Mouse (Mus musculus): ENCODE measurements around the gene Asb16. TPM values are rescaled to one million over a fixed set of nuclear protein-coding genes. Genes with fewer than 3 reads are reported as not detected.

Gene Asb16
- total RNA-seq (2021): 10 to 100 TPM; 70.0 to 71.3 TPM
- long read RNA-seq, experiment 1, partial matches to known transcripts: 29 of 33 reads
- long read RNA-seq, experiment 1, other reads (novel, unspliced or antisense): 0 of 33 reads
- long read RNA-seq, experiment 2, transcript Asb16-201 (5 exons, 2,843 nt): major isoform, 5 of 26 reads
- long read RNA-seq, experiment 2, partial matches to known transcripts: 20 of 26 reads
- long read RNA-seq, experiment 2, other reads (novel, unspliced or antisense): 1 of 26 reads

- no peak for DNase-seq
Observed at GRCm38 (mm10) chr11:102268520-102269244, at the start of gene Asb16. Asb16 (plus strand) TSS chr11:102268743.

GRCm38 (mm10) chr11:102218783-102219182 is 49.8 kb upstream of the Asb16 start:
- peak; percentile 97 for DNase-seq

DNA sequence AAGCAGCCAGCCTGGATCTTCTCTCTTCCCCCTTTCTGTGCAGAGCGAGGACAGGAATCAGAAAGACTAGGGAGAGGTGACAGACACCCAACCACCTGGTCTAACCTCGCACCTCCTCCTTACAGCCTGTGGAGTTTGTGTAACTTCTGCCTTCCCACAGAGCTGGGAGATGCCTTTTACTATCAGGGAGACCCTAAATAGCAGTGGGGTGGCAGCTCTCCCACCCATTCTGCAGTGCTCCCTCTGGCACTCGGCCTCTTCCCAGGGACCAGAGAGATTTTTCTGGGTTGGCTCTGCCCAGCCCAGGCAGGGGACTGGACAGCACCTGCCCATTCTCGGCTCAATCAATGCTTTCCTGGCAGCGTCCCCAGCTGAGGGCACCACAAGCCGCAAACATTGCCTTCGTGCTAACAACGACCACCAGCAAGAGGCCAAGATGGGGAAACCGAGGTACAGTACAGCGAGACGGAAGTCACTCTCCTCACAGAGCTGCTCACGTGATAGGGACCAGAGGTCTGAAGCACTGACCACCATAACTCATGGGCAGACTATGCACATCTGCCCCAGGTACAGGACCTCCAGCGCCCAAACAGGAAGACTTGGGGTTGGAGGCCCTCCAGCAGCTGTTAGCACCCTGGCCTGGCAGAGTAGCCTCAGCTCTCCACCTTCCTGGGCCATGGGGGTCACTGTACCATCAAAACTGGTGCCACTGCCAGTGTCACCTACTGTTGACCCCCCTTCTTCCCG is 49.1 kb upstream of the Asb16 start:
- DNase-seq: peak; percentile 58

- peak; percentile 86 for DNase-seq
Observed at GRCm38 (mm10) chr11:102219994-102220346, 48.6 kb upstream of the Asb16 start.

- DNase-seq: no peak
Observed at GRCm38 (mm10) chr11:102220451-102220850, 48.1 kb upstream of the Asb16 start.

GRCm38 (mm10) chr11:102221243-102221953 is 47.1 kb upstream of the Asb16 start:
- DNase-seq: no peak

DNA sequence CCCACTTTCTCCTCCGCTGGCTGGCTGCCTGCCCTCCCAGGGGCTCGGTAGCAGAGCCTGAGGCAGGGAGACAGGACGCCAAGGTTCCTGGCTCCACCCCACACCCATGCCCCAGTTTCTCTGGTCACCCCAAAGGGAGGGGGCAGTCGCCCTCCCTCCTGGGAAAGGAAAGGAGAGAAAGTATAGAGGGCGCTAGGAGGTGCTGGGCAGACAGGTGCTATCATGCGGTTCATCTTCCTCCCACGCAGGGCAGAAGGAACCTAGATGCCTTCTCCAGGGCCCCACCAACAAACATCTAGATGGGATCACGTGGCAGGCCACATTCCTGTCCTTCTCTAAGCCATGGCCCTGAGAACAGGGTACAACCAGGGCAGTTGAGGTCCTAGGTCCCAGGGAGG is 46.6 kb upstream of the Asb16 start:
- no peak for DNase-seq

GRCm38 (mm10) chr11:102223166-102223565 is 45.4 kb upstream of the Asb16 start:
- no peak for DNase-seq

DNA sequence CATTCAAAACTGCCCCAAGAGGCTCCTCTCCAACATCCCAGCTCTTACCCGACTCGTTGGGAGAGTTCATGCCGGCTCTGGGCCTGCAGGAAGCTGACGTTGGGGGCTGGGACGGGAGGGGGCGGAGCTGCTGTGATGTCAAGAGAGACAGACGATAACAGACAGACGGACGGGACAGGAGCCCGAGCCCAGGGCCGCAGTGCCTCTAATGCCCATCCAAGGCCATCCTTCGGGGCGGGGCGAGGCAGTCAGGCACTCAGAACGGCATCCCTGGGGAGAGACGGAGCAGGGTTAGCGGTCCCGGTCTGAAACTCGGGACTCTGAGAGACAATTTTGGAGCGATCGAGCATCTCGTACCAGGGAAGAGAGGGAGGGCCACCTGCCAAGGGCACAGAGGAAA is 43.9 kb upstream of the Asb16 start:
- peak; percentile 36 for DNase-seq

- no peak for DNase-seq
Observed at GRCm38 (mm10) chr11:102225221-102225620, 43.3 kb upstream of the Asb16 start.

GRCm38 (mm10) chr11:102226067-102226978 is 42.2 kb upstream of the Asb16 start:
- DNase-seq: no peak

DNA sequence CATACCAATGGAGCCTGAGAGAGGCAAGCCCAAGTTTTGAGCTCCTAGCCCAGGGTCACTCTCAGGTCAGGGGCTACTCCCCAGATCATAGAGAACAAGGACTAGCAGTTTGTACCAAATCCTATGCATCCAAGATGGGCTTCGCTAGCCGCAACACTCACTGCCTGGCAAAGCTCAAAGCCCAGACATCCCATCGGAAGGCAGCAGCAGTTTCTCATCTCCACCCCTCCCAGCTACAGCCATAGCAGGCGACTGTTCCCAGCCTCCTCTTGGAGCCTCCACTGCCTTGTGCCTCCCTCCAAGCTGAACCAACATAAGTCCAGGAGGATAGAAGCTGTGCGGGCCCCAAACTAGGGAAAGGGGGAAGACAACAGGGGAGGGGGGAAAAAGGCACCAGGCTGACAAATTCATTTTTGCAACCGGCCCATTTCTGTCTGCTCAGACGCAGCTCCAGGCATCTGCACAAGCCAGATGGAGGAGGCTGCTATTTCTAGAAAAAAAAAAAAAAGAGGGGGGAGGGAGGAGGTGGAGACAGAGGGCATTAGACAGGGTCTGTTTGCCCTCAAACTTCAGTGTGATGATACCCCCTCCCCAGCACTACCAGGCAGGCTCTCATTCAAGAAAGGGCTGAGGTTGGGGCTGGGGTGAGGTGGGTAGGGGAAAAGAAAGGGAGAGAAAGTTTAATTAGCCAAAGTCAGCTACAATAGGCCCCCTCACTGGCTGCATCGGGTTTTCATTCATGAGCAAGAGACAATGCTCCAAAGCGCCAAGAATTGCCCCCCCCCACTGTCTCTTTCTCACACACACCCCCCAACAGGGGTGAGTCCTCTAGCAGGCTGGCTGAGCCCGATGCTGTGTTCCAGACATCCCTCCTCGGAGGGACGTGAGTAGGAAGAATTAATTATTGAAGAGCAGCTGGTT is 41.0 kb upstream of the Asb16 start:
- no peak for DNase-seq

DNA sequence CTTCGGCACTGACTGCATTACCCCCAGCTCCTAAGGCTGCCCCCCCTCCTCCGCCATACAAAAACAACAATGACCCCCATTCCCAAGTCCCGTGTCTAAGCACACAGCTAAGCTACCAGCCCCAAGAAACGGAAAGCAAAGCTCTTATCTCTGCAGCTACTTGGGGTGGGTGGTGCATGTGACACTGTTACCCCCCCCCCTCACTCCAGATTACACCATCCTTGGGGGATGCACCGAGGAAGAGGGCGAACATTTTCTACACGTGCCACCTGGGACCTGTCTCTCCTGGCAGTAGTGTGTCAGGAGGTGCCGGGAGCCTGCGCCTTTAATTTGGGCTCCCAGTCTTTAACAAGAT is 40.4 kb upstream of the Asb16 start:
- DNase-seq: no peak

- no peak for DNase-seq
Observed at GRCm38 (mm10) chr11:102228646-102229268, 39.8 kb upstream of the Asb16 start.

DNA sequence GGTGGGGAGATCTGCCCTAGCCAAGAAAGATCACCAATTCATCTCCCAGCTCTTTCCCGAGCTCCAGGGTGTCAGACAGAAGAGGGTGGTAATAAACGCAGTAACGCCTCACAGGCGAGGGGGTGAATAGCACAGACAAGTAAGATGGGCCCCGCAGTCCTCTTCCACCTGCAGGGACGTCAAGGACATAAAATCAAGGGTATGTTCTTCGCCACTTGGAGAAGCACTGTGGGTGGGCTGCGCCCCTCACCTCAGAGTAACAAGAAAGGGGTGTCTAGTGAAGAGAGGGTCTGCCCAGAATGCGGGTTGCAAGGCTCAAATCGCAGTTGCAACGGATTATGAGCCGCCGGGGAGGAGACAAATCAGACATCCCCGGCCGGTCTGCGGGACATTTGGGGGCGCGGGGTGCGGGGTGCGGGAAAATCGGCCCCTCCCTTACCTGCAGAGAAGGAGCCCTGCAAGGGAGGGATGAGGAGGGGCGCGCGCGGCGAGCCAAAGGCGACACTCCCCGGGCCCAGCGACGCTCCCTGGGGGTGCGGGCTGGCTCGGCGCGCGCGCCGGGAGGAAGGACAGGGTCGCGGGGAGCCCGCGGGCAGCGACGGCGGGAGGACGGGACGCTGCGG is 39.1 kb upstream of the Asb16 start:
- DNase-seq: no peak

DNA sequence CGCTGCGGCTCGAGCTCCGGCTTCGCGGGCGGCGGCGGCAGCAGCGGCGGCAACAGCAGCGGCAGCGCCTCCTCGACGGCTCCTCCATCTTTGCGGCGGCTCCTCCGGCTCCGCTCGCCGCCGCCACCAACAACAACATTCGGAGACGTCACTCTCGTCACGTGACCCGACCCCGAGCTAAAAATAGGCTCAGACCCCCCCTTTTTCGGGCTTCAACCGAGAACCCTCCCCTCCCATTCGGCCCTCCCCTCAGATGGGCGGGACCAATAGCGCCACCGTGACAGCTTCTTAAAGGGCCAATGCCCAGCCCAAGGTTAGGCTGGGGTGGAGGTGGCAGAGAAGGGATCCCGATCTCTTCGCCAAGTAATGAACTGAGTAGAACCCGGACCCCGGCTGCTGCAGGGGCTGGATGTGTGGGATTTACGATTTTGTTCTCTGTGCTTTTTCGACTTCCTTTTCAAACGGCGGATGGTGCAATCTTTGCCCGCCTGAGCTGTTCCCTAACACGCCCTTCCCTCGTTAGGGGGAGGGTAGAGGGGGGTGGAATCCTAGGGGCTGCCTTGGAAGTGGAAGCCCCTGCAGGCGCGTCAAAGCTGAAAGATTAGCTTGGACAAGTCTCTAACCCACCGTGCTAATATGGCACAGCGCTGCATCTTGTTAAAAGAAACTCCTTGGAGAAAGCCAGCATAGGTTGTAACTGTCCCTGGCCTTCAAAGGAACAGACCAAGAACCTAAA is 38.4 kb upstream of the Asb16 start, which contains the start of gene Hdac5:
TSS of gene Hdac5 (minus strand) at position 161 of the 736 bp plus-strand sequence.
- DNase-seq: peak; percentile 97

GRCm38 (mm10) chr11:102236022-102236421 is 32.5 kb upstream of the Asb16 start:
- no peak for DNase-seq

DNA sequence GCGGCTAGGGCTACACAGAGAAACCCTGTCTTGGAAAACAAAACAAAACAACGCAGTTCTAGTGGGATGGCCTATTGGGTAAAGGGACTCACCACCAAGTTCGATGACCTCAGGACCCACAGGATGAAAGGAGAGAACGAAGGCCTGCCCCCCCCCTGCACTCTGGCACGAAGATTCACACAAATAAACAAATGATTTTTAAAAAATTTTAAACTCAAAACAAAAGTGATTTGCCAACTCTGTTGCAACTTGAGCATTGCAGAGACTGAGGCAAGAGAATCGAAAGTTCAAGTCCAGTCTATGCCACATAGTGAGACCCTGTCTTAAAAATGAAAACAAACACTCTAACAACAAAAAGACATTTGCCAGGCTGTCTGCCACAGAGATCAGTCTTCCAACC is 27.9 kb upstream of the Asb16 start:
- DNase-seq: no peak

GRCm38 (mm10) chr11:102241246-102241645 is 27.3 kb upstream of the Asb16 start:
- no peak for DNase-seq

Measured in gastrocnemius, postnatal 25 days (tissue).